Comparison of ENCODE assay signal across 16 mouse cellular contexts in genomic region chr7:55959801-55960200, GRCm38 (mm10). TPM values are rescaled to one million over a fixed set of nuclear protein-coding genes. Genes with fewer than 3 reads are reported as not detected.
A peak's percentile ranks its signal among the peaks of the same experiment; 100 is the strongest.
DNase-seq lines count a peak whose midpoint lies in the region.
"Had no signal": no experiment of that assay in that cellular context is flagged by ENCODE, and none has a peak within 500 bp of the region (broad histone marks: within the 10 kb centered on the region; RNA-seq: fewer than 3 reads in every experiment).

No protein-coding gene starts in this region.

- intact Hi-C loops in heart, postnatal 10 days (cut with DNase I): loop anchor here (2.0 to 5.0 kb wide), 2 partner anchors 17 to 92 kb away; partner anchors contain the start of gene Herc2

- DNase-seq in heart, adult 11 months: peak; percentile 2
- no peak for DNase-seq in heart, postnatal 10 days
- peak; percentile 77 for DNase-seq in CD4-positive helper T cell, adult 2 months (ENCODE audit: low read depth, low spot score)
- DNase-seq in T-cell, adult 2 months (ENCODE audit: low spot score): peak; percentile 38
- no peak for DNase-seq in thymus, postnatal 36 days
- no peak for DNase-seq in layer of hippocampus, postnatal 36 days
- DNase-seq: adrenal gland, adult 2 months; adrenal gland, postnatal 10 days; adrenal gland, postnatal 25 days; cerebellum, adult 11 months; cerebellum, adult 18-20 months; cerebellum, adult 8-10 months; cerebellum, adult 9-11 months; cerebellum, postnatal 14 days; cerebellum, postnatal 36 days; embryo, embryonic 11 days had no signal

RNA-seq across cellular contexts. Expression of gene Nipa2, which starts 2.5 kb away (rescaled TPM):
- 10 to 100 TPM; 42.7 to 48.2 TPM for total RNA-seq in heart, postnatal 10 days (2021)
- 10 to 100 TPM; 44.9 to 61.6 TPM for total RNA-seq in layer of hippocampus, postnatal 36 days (2021)

RNA-seq across cellular contexts. Expression of gene Nipa1, which starts 60.0 kb away (rescaled TPM):
- 1 to 10 TPM; 4.3 TPM for total RNA-seq in heart, postnatal 10 days (2021)
- total RNA-seq in layer of hippocampus, postnatal 36 days (2021): 10 to 100 TPM; 60.5 to 61.2 TPM

Comparison
In these comparisons a context has a peak if more than half of its experiments do, and no peak if none do; other contexts are left out.
1. DNase-seq: peak in heart, adult 11 months (single experiment), CD4-positive helper T cell, adult 2 months (single experiment) and T-cell, adult 2 months (single experiment); none in heart, postnatal 10 days (0 of 2), thymus, postnatal 36 days (0 of 2) and layer of hippocampus, postnatal 36 days (0 of 2).
2. RNA of gene Nipa1, which starts 60.0 kb away (total RNA-seq): 60.5 to 61.2 TPM in layer of hippocampus, postnatal 36 days; 4.3 TPM in heart, postnatal 10 days; every median in the first group is over 10 times any median in the second.